Mouse (Mus musculus): ENCODE results near the gene Hus1. TPM values are rescaled to one million over a fixed set of nuclear protein-coding genes. Genes with fewer than 3 reads are reported as not detected.

Gene Hus1
- total RNA-seq, 2 experiments from 2014 or later = 10.4 to 10.7 TPM

GRCm38 (mm10) chr11:8983237-8983861, 27.6 kb downstream of the Hus1 start:
- DNase-seq = peak; percentile 41 to 84

- no peak for DNase-seq
These were observed 32.8 kb downstream of the Hus1 start for GRCm38 (mm10) chr11:8978154-8978553.

- DNase-seq = no peak
These were observed 37.8 kb downstream of the Hus1 start, which contains the start of gene Pkd1l1 for GRCm38 (mm10) chr11:8973166-8973565. Gene Pkd1l1 (minus strand): TSS chr11:8973266.

- DNase-seq = no peak
These were observed 38.9 kb downstream of the Hus1 start for GRCm38 (mm10) chr11:8972093-8972492.

GRCm38 (mm10) chr11:8970509-8970908, 40.5 kb downstream of the Hus1 start:
- DNase-seq = no peak

- no peak for DNase-seq
These were observed 42.9 kb downstream of the Hus1 start for GRCm38 (mm10) chr11:8968094-8968493.

GRCm38 (mm10) chr11:8958572-8958971, 52.4 kb downstream of the Hus1 start:
- DNase-seq = no peak

GRCm38 (mm10) chr11:8958108-8958507, 52.9 kb downstream of the Hus1 start:
- no peak for DNase-seq

GRCm38 (mm10) chr11:8957023-8957422, 54.0 kb downstream of the Hus1 start:
- no peak for DNase-seq

- peak in 1 of 2 experiments; percentile 34 for DNase-seq
These were observed 55.3 kb downstream of the Hus1 start for GRCm38 (mm10) chr11:8955678-8956077.

GRCm38 (mm10) chr11:8949765-8950430, 61.1 kb downstream of the Hus1 start:
- peak in 1 of 2 experiments; percentile 20 for DNase-seq

- no peak for DNase-seq
These were observed 62.1 kb downstream of the Hus1 start for GRCm38 (mm10) chr11:8948871-8949270.

GRCm38 (mm10) chr11:8944114-8944513, 66.9 kb downstream of the Hus1 start:
- no peak for DNase-seq

Other genes with a start within 250 kb of the Hus1 start
- gene Pkd1l1, start 37.9 kb downstream of the Hus1 start, total RNA-seq (2021) = not detected
- 1 to 10 TPM in 1 of 2 experiments, under 1 TPM in 1; 0.57 to 1.0 TPM for gene Gm11992, start 37.4 kb upstream of the Hus1 start, total RNA-seq (2021)
- 1 to 10 TPM; 2.4 to 2.8 TPM for gene Sun3, start 37.8 kb upstream of the Hus1 start, total RNA-seq (2021)
- gene Upp1, start 106.9 kb upstream of the Hus1 start, total RNA-seq (2021) = 1 to 10 TPM; 4.2 to 6.8 TPM
- gene Abca13, start 180.8 kb upstream of the Hus1 start, total RNA-seq (2021) = under 1 TPM in 1 of 2 experiments, not detected in 1; 0.05 TPM